Mouse (Mus musculus): ENCODE results near the gene Clasrp. TPM values are rescaled to one million over a fixed set of nuclear protein-coding genes. Genes with fewer than 3 reads are reported as not detected.

Clasrp gene
- polyA plus RNA-seq, 1 experiment from 2014 or later = 16.3 TPM

GRCm38 (mm10) chr7:19543584-19543983 is 60.7 kb downstream of the Clasrp start:
- 35% methylated on average over 6 of the region's 6 CpGs for WGBS (ENCODE audit: missing documents)
- H3K79me2 ChIP-seq (ENCODE audit: inconsistent target) = peaks cover 99% of the 10 kb centered on the region
- no peak overlapping the region for H3K27ac ChIP-seq
- H3K36me3 ChIP-seq (ENCODE audit: inconsistent target) = no peaks in the 10 kb centered on the region
- no peak overlapping the region for H3K4me3 ChIP-seq (ENCODE audit: inconsistent target)

GRCm38 (mm10) chr7:19542155-19542691 is 62.1 kb downstream of the Clasrp start:
- H3K27ac ChIP-seq = no peak overlapping the region
- WGBS (ENCODE audit: missing documents) = 90% methylated on average over 5 of the region's 8 CpGs
- H3K4me3 ChIP-seq (ENCODE audit: inconsistent target) = no peak overlapping the region
- no peaks in the 10 kb centered on the region for H3K36me3 ChIP-seq (ENCODE audit: inconsistent target)
- peaks cover 99% of the 10 kb centered on the region for H3K79me2 ChIP-seq (ENCODE audit: inconsistent target)

- no peak overlapping the region for H3K4me3 ChIP-seq (ENCODE audit: inconsistent target)
- H3K27ac ChIP-seq = no peak overlapping the region
- H3K79me2 ChIP-seq (ENCODE audit: inconsistent target) = peaks cover 99% of the 10 kb centered on the region
- H3K36me3 ChIP-seq (ENCODE audit: inconsistent target) = no peaks in the 10 kb centered on the region
- WGBS (ENCODE audit: missing documents) = 94% methylated on average over 6 of the region's 7 CpGs
These were observed 62.6 kb downstream of the Clasrp start for GRCm38 (mm10) chr7:19541681-19542154.

- Histone ChIP-seq H3K27ac (no peak overlapping the region), H3K4me3 (ENCODE audit: inconsistent target) (no peak overlapping the region), H3K79me2 (ENCODE audit: inconsistent target) (peaks cover 99% of the 10 kb centered on the region), H3K36me3 (ENCODE audit: inconsistent target) (peaks cover 3% of the 10 kb centered on the region; the same call in 1 of the 2 replicates)
- 94% methylated on average over 2 of the region's 2 CpGs for WGBS (ENCODE audit: missing documents)
These were observed 63.3 kb downstream of the Clasrp start for GRCm38 (mm10) chr7:19540771-19541566.

GRCm38 (mm10) chr7:19534676-19535075 is 69.6 kb downstream of the Clasrp start:
- Histone ChIP-seq H3K4me3 (ENCODE audit: inconsistent target) (no peak overlapping the region), H3K27ac (no peak overlapping the region), H3K79me2 (ENCODE audit: inconsistent target) (peaks cover 38% of the 10 kb centered on the region), H3K36me3 (ENCODE audit: inconsistent target) (peaks cover 45% of the 10 kb centered on the region)
- 92% methylated on average over 10 of the region's 10 CpGs for whole genome bisulfite sequencing (ENCODE audit: missing documents)

- Histone ChIP-seq H3K79me2 (ENCODE audit: inconsistent target) (peaks cover 14% of the 10 kb centered on the region; the same call in 1 of the 2 replicates), H3K36me3 (ENCODE audit: inconsistent target) (peaks cover 45% of the 10 kb centered on the region), H3K27ac (no peak overlapping the region), H3K4me3 (ENCODE audit: inconsistent target) (no peak overlapping the region)
- WGBS (ENCODE audit: missing documents) = 96% methylated on average over 13 of the region's 14 CpGs
These were observed 72.0 kb downstream of the Clasrp start for GRCm38 (mm10) chr7:19532240-19532639.

GRCm38 (mm10) chr7:19531077-19531476 is 73.2 kb downstream of the Clasrp start:
- peaks cover 43% of the 10 kb centered on the region for H3K36me3 ChIP-seq (ENCODE audit: inconsistent target)
- no peak overlapping the region for H3K27ac ChIP-seq
- no peak overlapping the region for H3K4me3 ChIP-seq (ENCODE audit: inconsistent target)
- 83% methylated on average over 9 of the region's 10 CpGs for WGBS (ENCODE audit: missing documents)
- peaks cover 2% of the 10 kb centered on the region; the same call in 1 of the 2 replicates for H3K79me2 ChIP-seq (ENCODE audit: inconsistent target)

Other genes starting within 250 kb of the Clasrp start
- 12.4 to 20.7 TPM (median 20.5 TPM) in 3 replicates for gene Cd3eap, start 245.0 kb downstream of the Clasrp start, polyA plus RNA-seq (2018)
- 2.8 to 2.9 TPM (median 2.8 TPM) in 3 replicates for gene Ppp1r13l, start 244.7 kb downstream of the Clasrp start, polyA plus RNA-seq (2018)
- 5.6 to 14.2 TPM (median 13.1 TPM) in 3 replicates for gene Ercc2, start 222.5 kb downstream of the Clasrp start, polyA plus RNA-seq (2018)
- not detected in 3 replicates for gene Klc3, start 200.4 kb downstream of the Clasrp start, polyA plus RNA-seq (2018)
- not detected in 3 replicates for gene Ckm, start 199.7 kb downstream of the Clasrp start, polyA plus RNA-seq (2018)
- 13.7 to 20.2 TPM (median 14.9 TPM) in 3 replicates for gene Mark4, start 145.7 kb downstream of the Clasrp start, polyA plus RNA-seq (2018)
- gene Exoc3l2, start 141.2 kb downstream of the Clasrp start, polyA plus RNA-seq (2018) = 0.07 TPM in 1 of 3 replicates, not detected in the others
- 5.7 to 9.3 TPM (median 6.9 TPM) in 3 replicates for gene Bloc1s3, start 96.1 kb downstream of the Clasrp start, polyA plus RNA-seq (2018)
- 9.4 to 41.1 TPM (median 33.5 TPM) in 3 replicates for gene Trappc6a, start 96.1 kb downstream of the Clasrp start, polyA plus RNA-seq (2018)
- gene Nkpd1, start 86.6 kb downstream of the Clasrp start, polyA plus RNA-seq (2018) = not detected in 3 replicates
- gene Ppp1r37, start 41.4 kb downstream of the Clasrp start, polyA plus RNA-seq (2018) = 21.4 to 34.9 TPM (median 23.9 TPM) in 3 replicates
- 0.16 to 0.24 TPM in 2 of 3 replicates, not detected in the other for gene Zfp296, start 27.2 kb downstream of the Clasrp start, polyA plus RNA-seq (2018)
- gene Gemin7, start 26.9 kb downstream of the Clasrp start, polyA plus RNA-seq (2018) = 16.9 to 46.6 TPM (median 40.7 TPM) in 3 replicates
- 11.3 to 29.9 TPM (median 15.3 TPM) in 3 replicates for gene Relb, start 25.0 kb upstream of the Clasrp start, polyA plus RNA-seq (2018)
- 90.5 to 113 TPM (median 108 TPM) in 3 replicates for gene Clptm1, start 60.5 kb upstream of the Clasrp start, polyA plus RNA-seq (2018)
- 31.8 to 82.7 TPM (median 33.3 TPM) in 3 replicates for gene Apoc2, start 73.5 kb upstream of the Clasrp start, polyA plus RNA-seq (2018)
- not detected in 3 replicates for gene Gm44805, start 76.9 kb upstream of the Clasrp start, polyA plus RNA-seq (2018)
- 1.1 TPM in 1 of 3 replicates, not detected in the others for gene Apoc4, start 77.0 kb upstream of the Clasrp start, polyA plus RNA-seq (2018)
- 4.3 to 4.7 TPM (median 4.4 TPM) in 3 replicates for gene Apoc1, start 88.2 kb upstream of the Clasrp start, polyA plus RNA-seq (2018)
- 11,661 to 20,761 TPM (median 14,221 TPM) in 3 replicates for gene Apoe, start 94.7 kb upstream of the Clasrp start, polyA plus RNA-seq (2018)
- 17.8 to 74.1 TPM (median 32.1 TPM) in 3 replicates for gene Tomm40, start 111.0 kb upstream of the Clasrp start, polyA plus RNA-seq (2018)
- gene Nectin2, start 146.0 kb upstream of the Clasrp start, polyA plus RNA-seq (2018) = 5.2 to 7.5 TPM (median 5.9 TPM) in 3 replicates
- 0.12 to 0.15 TPM (median 0.14 TPM) in 3 replicates for gene Bcam, start 166.5 kb upstream of the Clasrp start, polyA plus RNA-seq (2018)
- gene Cblc, start 192.3 kb upstream of the Clasrp start, polyA plus RNA-seq (2018) = not detected in 3 replicates
- 11.2 to 30.9 TPM (median 23.0 TPM) in 3 replicates for gene Bcl3, start 218.3 kb upstream of the Clasrp start, polyA plus RNA-seq (2018)
- not detected in 3 replicates for gene Gm19345, start 247.5 kb upstream of the Clasrp start, polyA plus RNA-seq (2018)

Measured in macrophage (primary cell).